ENCODE assay signal across 18 mouse cellular contexts in genomic region chr2:136484955-136485354, GRCm38 (mm10). TPM values are rescaled to one million over a fixed set of nuclear protein-coding genes. Genes with fewer than 3 reads are reported as not detected.
DNase-seq lines count a peak whose midpoint lies in the region; ATAC-seq lines count a peak whose summit lies in the region.
"Had no signal": no experiment of that assay in that cellular context is flagged by ENCODE, and none has a peak within 500 bp of the region (broad histone marks: within the 10 kb centered on the region; RNA-seq: fewer than 3 reads in every experiment).

No protein-coding gene starts in this region.

- H3K27me3 ChIP-seq in kidney, embryonic 15.5 days = no peaks in the 10 kb centered on the region
- H3K27me3 ChIP-seq in liver, embryonic 11.5 days (replicated peaks; ENCODE audit: control insufficient read depth, insufficient read depth, low read length) = no peaks in the 10 kb centered on the region
- H3K27me3 ChIP-seq: forebrain, embryonic 12.5 days; hindbrain, embryonic 12.5 days; limb, embryonic 12.5 days; liver, embryonic 13.5 days; lung, embryonic 15.5 days; neural tube, embryonic 13.5 days had no signal

- H3K36me3 ChIP-seq in kidney, embryonic 15.5 days = no peaks in the 10 kb centered on the region
- H3K36me3 ChIP-seq in liver, embryonic 11.5 days (ENCODE audit: control insufficient read depth, insufficient read depth, low read length) = no peaks in the 10 kb centered on the region
- H3K36me3 ChIP-seq: forebrain, embryonic 12.5 days; heart, embryonic 10.5 days; hindbrain, embryonic 12.5 days; limb, embryonic 12.5 days; liver, embryonic 13.5 days; lung, embryonic 15.5 days; neural tube, embryonic 13.5 days had no signal

- peak; percentile 55 for ATAC-seq in kidney, embryonic 15.5 days (replicated peaks; ENCODE audit: low FRiP score)
- no peak for ATAC-seq in liver, embryonic 11.5 days (replicated peaks; ENCODE audit: low FRiP score)

- WGBS in kidney, embryonic 15.5 days = 54% methylated on average over 3 of the region's 3 CpGs
- WGBS in liver, embryonic 11.5 days = 69% methylated on average over 3 of the region's 3 CpGs

- peaks cover 8% of the 10 kb centered on the region for H3K4me1 ChIP-seq in kidney, embryonic 15.5 days
- no peaks in the 10 kb centered on the region for H3K4me1 ChIP-seq in liver, embryonic 11.5 days (replicated peaks; ENCODE audit: control insufficient read depth, insufficient read depth, low read length)
- H3K4me1 ChIP-seq: heart, embryonic 10.5 days; limb, embryonic 12.5 days; liver, embryonic 13.5 days had no signal

- no peak overlapping the region for H3K4me3 ChIP-seq in kidney, embryonic 15.5 days (replicated peaks)
- H3K4me3 ChIP-seq in liver, embryonic 11.5 days (ENCODE audit: low read depth, low read length) = no peak overlapping the region
- H3K4me3 ChIP-seq: forebrain, embryonic 12.5 days; heart, embryonic 10.5 days; hindbrain, embryonic 12.5 days; limb, embryonic 12.5 days; liver, embryonic 13.5 days; lung, embryonic 15.5 days; neural tube, embryonic 13.5 days had no signal

- H3K9me3 ChIP-seq in kidney, embryonic 15.5 days (replicated peaks) = no peaks in the 10 kb centered on the region
- H3K9me3 ChIP-seq in liver, embryonic 11.5 days (ENCODE audit: control insufficient read depth, low read length) = no peaks in the 10 kb centered on the region
- H3K9me3 ChIP-seq: forebrain, embryonic 12.5 days; heart, embryonic 10.5 days; hindbrain, embryonic 12.5 days; limb, embryonic 12.5 days; liver, embryonic 13.5 days; lung, embryonic 15.5 days; neural tube, embryonic 13.5 days had no signal

- H3K27ac ChIP-seq in kidney, embryonic 15.5 days = no peak overlapping the region
- H3K27ac ChIP-seq in liver, embryonic 11.5 days (ENCODE audit: low read depth, low read length) = no peak overlapping the region
- H3K27ac ChIP-seq: forebrain, embryonic 12.5 days; heart, embryonic 10.5 days; hindbrain, embryonic 12.5 days; limb, embryonic 12.5 days; liver, embryonic 13.5 days; lung, embryonic 15.5 days; neural tube, embryonic 13.5 days; stomach, postnatal 0 days had no signal

- no peak overlapping the region for H3K4me2 ChIP-seq in kidney, embryonic 15.5 days
- no peak overlapping the region for H3K4me2 ChIP-seq in liver, embryonic 11.5 days
- H3K4me2 ChIP-seq: forebrain, embryonic 12.5 days; hindbrain, embryonic 12.5 days; liver, embryonic 13.5 days; lung, embryonic 15.5 days had no signal

- H3K9ac ChIP-seq in kidney, embryonic 15.5 days = no peak overlapping the region
- H3K9ac ChIP-seq in liver, embryonic 11.5 days (ENCODE audit: low read depth, low read length) = no peak overlapping the region
- H3K9ac ChIP-seq: forebrain, embryonic 12.5 days; hindbrain, embryonic 12.5 days; limb, embryonic 12.5 days; liver, embryonic 13.5 days; lung, embryonic 15.5 days; neural tube, embryonic 13.5 days had no signal

- peak; percentile 7 to 10 for DNase-seq in cerebellum, postnatal 10 days
- no peak for DNase-seq in cerebellum, adult 11-12 months
- DNase-seq in kidney, postnatal 10 days = no peak
- peak; percentile 20 for DNase-seq in 3T3-L1 (ENCODE audit: low read depth, low spot score)
- peak; percentile 51 for DNase-seq in NIH3T3 (ENCODE audit: low read depth)
- no peak for DNase-seq in liver, embryonic 11.5 days (ENCODE audit: low spot score)
- DNase-seq: adrenal gland, postnatal 25 days; gastrocnemius, postnatal 36 days; liver, embryonic 13.5 days; lung, postnatal 4 days had no signal

RNA-seq across cellular contexts. Expression of gene Ankef1, which starts 16.8 kb away (rescaled TPM):
- polyA plus RNA-seq in kidney, embryonic 15.5 days (2015; fragmentation: Nextera tagmentation; extraction: Ambion mirVana) = 0.25 and 0.55 TPM in 2 replicates
- 0.11 and 0.36 TPM in 2 replicates for polyA plus RNA-seq in liver, embryonic 11.5 days (2014; fragmentation: Nextera tagmentation; extraction: Ambion mirVana)
- polyA plus RNA-seq: liver, embryonic 13.5 days had no signal

Comparison
In these comparisons a context has a peak if more than half of its experiments do, and no peak if none do; other contexts are left out.
1. DNase-seq: peak in cerebellum, postnatal 10 days (2 of 2), 3T3-L1 (single experiment) and NIH3T3 (single experiment); none in cerebellum, adult 11-12 months (single experiment), kidney, postnatal 10 days (single experiment) and liver, embryonic 11.5 days (single experiment).